Mouse (Mus musculus) stomach, postnatal 0 days (tissue): ENCODE measurements at regions not wholly inside any gene's neighbourhood (a gene's known extent, or its start where the extent isn't known, plus 50 kb on each side); places are given as distances from the start of the nearest gene placed in this dataset.

Experiments
- CTCF ChIP-seq: IDR thresholded peaks from 2 replicates; pipeline ENCODE4 v1.5.1; 2016; ENCODE audit warnings: antibody characterized with exemption, low read depth, mild to moderate bottlenecking, moderate library complexity
- EP300 ChIP-seq: optimal IDR thresholded peaks from 2 replicates; pipeline ENCODE3; 2016; ENCODE audit warnings: antibody characterized with exemption

- no peak for TF ChIP-seq CTCF
- no peak for TF ChIP-seq EP300
Observed at GRCm38 (mm10) chr10:37279316-37279715, 140.6 kb upstream of the Marcks start.
